28 mouse cellular contexts compared by ENCODE assay signal in the genomic region with DNA sequence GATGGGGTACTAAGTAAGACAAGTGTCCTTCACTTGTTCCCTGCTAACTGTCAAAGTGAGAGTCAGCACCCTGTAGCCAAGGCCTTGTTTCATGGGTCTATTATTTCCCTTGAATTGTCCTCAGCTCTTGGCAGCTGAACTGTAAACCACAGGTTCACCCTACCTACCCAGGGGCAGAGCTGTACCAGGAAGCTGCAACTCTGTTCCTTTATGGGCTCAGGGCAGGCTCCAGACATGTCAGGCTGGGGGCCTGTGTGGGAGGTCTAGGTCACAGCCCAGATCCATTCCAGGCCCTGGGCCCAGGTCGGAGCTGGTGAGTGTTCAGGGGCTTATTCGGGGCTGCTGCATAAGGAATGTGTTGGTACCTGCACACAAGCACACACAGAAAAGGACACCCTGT. TPM values are rescaled to one million over a fixed set of nuclear protein-coding genes. Genes with fewer than 3 reads are reported as not detected.
DNase-seq lines count a peak whose midpoint lies in the region; ATAC-seq and TF ChIP-seq lines count a peak whose summit lies in the region.
"Had no signal": no experiment of that assay in that cellular context is flagged by ENCODE, and none has a peak within 500 bp of the region (broad histone marks: within the 10 kb centered on the region; RNA-seq: fewer than 3 reads in every experiment).

No protein-coding gene starts in this region.

- H3K27me3 ChIP-seq in forebrain, embryonic 10.5 days (ENCODE audit: poor library complexity, severe bottlenecking), result peaks cover 8% of the 10 kb centered on the region
- H3K27me3 ChIP-seq in forebrain, embryonic 16.5 days (replicated peaks; ENCODE audit: control insufficient read depth, insufficient read depth, low read length), result peaks cover 6% of the 10 kb centered on the region; the same call in 1 of the 2 replicates
- peaks cover 26% of the 10 kb centered on the region for H3K27me3 ChIP-seq in midbrain, embryonic 10.5 days (ENCODE audit: low read depth, poor library complexity, severe bottlenecking)
- H3K27me3 ChIP-seq in midbrain, postnatal 0 days (ENCODE audit: insufficient read depth, low read length), result peaks cover 3% of the 10 kb centered on the region
- peaks cover 15% of the 10 kb centered on the region for H3K27me3 ChIP-seq in limb, embryonic 10.5 days (ENCODE audit: low read depth, poor library complexity, severe bottlenecking)
- H3K27me3 ChIP-seq: Patski had no signal

- no peak overlapping the region for H3K4me2 ChIP-seq in forebrain, embryonic 16.5 days (ENCODE audit: low read length)
- H3K4me2 ChIP-seq in midbrain, postnatal 0 days (ENCODE audit: low read depth, low read length, poor library complexity, severe bottlenecking), result no peak overlapping the region
- H3K4me2 ChIP-seq: heart, embryonic 15.5 days; liver, embryonic 12.5 days had no signal

- WGBS in forebrain, embryonic 10.5 days, result 80% methylated on average over 2 of the region's 2 CpGs
- 75% methylated on average over 2 of the region's 2 CpGs for WGBS in forebrain, embryonic 16.5 days
- 67% methylated on average over 2 of the region's 2 CpGs for WGBS in midbrain, embryonic 10.5 days
- WGBS in midbrain, postnatal 0 days, result 65% methylated on average over 2 of the region's 2 CpGs
- WGBS in limb, embryonic 10.5 days, result 76% methylated on average over 2 of the region's 2 CpGs

- no peak overlapping the region for H3K9ac ChIP-seq in forebrain, embryonic 16.5 days (replicated peaks; ENCODE audit: low read depth, low read length)
- H3K9ac ChIP-seq in midbrain, postnatal 0 days (replicated peaks; ENCODE audit: low read length, poor library complexity, severe bottlenecking), result no peak overlapping the region
- H3K9ac ChIP-seq: heart, embryonic 15.5 days; liver, embryonic 12.5 days had no signal

- peak overlapping the region; percentile 62 for H3K27ac ChIP-seq in forebrain, embryonic 10.5 days
- no peak overlapping the region for H3K27ac ChIP-seq in forebrain, embryonic 16.5 days (ENCODE audit: low read length)
- 0 out of 2 replicates have a peak overlapping the region, but pooled peaks have one; percentile 71 for H3K27ac ChIP-seq in midbrain, embryonic 10.5 days (replicated peaks)
- H3K27ac ChIP-seq in midbrain, postnatal 0 days (ENCODE audit: low read depth, low read length), result no peak overlapping the region
- peak overlapping the region; percentile 14; the same call in 1 of the 2 replicates for H3K27ac ChIP-seq in limb, embryonic 10.5 days
- H3K27ac ChIP-seq in layer of hippocampus, adult 2 months, result no peak overlapping the region
- H3K27ac ChIP-seq: heart, embryonic 15.5 days; hindbrain, postnatal 0 days; liver, embryonic 12.5 days had no signal

- H3K36me3 ChIP-seq in forebrain, embryonic 10.5 days (replicated peaks), result no peaks in the 10 kb centered on the region
- H3K36me3 ChIP-seq in forebrain, embryonic 16.5 days (ENCODE audit: control insufficient read depth, insufficient read depth), result no peaks in the 10 kb centered on the region
- no peaks in the 10 kb centered on the region for H3K36me3 ChIP-seq in midbrain, embryonic 10.5 days
- no peaks in the 10 kb centered on the region for H3K36me3 ChIP-seq in midbrain, postnatal 0 days (ENCODE audit: insufficient read depth, low read length)
- H3K36me3 ChIP-seq in limb, embryonic 10.5 days, result no peaks in the 10 kb centered on the region
- H3K36me3 ChIP-seq: heart, embryonic 15.5 days; liver, embryonic 12.5 days had no signal

- DNase-seq in forebrain, embryonic 10.5 days (ENCODE audit: extremely low spot score, low spot score), result no peak
- DNase-seq in midbrain, embryonic 10.5 days (ENCODE audit: low spot score), result peak; percentile 17
- no peak for DNase-seq in midbrain, postnatal 0 days (ENCODE audit: low spot score)
- DNase-seq in limb, embryonic 10.5 days (ENCODE audit: low spot score), result no peak
- no peak for DNase-seq in layer of hippocampus, adult 2 months (ENCODE audit: low spot score in 2 of 2)
- no peak for DNase-seq in heart, adult 8-10 months (ENCODE audit: low spot score)
- DNase-seq in testis, postnatal 10 days (ENCODE audit: low spot score), result no peak
- DNase-seq: adrenal gland, adult 8-10 months; cerebellum, adult 9-11 months; heart, adult 11 months; heart, postnatal 4 days; kidney, adult 8-10 months; kidney, postnatal 25 days; left cerebral cortex, postnatal 4 days; lung, postnatal 10 days; thymus, adult 18-20 months; thymus, postnatal 4 days had no signal

- no peak for TF ChIP-seq CTCF in midbrain, postnatal 0 days (IDR thresholded peaks at IDR 0.05)
- no peak for TF ChIP-seq CTCF in layer of hippocampus, adult 2 months (conservative IDR thresholded peaks at IDR 0.05)

- H3K4me3 ChIP-seq in forebrain, embryonic 10.5 days, result no peak overlapping the region
- no peak overlapping the region for H3K4me3 ChIP-seq in forebrain, embryonic 16.5 days (replicated peaks; ENCODE audit: low read length)
- H3K4me3 ChIP-seq in midbrain, embryonic 10.5 days, result no peak overlapping the region
- no peak overlapping the region for H3K4me3 ChIP-seq in midbrain, postnatal 0 days (ENCODE audit: low read depth, low read length)
- H3K4me3 ChIP-seq in limb, embryonic 10.5 days, result no peak overlapping the region
- H3K4me3 ChIP-seq in layer of hippocampus, adult 2 months, result no peak overlapping the region
- H3K4me3 ChIP-seq: heart, embryonic 15.5 days; liver, embryonic 12.5 days had no signal

- no peaks in the 10 kb centered on the region for H3K9me3 ChIP-seq in forebrain, embryonic 10.5 days
- H3K9me3 ChIP-seq in forebrain, embryonic 16.5 days (ENCODE audit: control insufficient read depth, low read length), result no peaks in the 10 kb centered on the region
- no peaks in the 10 kb centered on the region for H3K9me3 ChIP-seq in midbrain, embryonic 10.5 days (replicated peaks)
- no peaks in the 10 kb centered on the region for H3K9me3 ChIP-seq in midbrain, postnatal 0 days (ENCODE audit: low read length)
- no peaks in the 10 kb centered on the region for H3K9me3 ChIP-seq in limb, embryonic 10.5 days (replicated peaks)
- H3K9me3 ChIP-seq: heart, embryonic 15.5 days; liver, embryonic 12.5 days had no signal

- H3K4me1 ChIP-seq in forebrain, embryonic 10.5 days, result peaks cover 44% of the 10 kb centered on the region
- peaks cover 6% of the 10 kb centered on the region; the same call in 1 of the 2 replicates for H3K4me1 ChIP-seq in forebrain, embryonic 16.5 days (replicated peaks; ENCODE audit: control insufficient read depth, insufficient read depth, low read length)
- peaks cover 42% of the 10 kb centered on the region for H3K4me1 ChIP-seq in midbrain, embryonic 10.5 days
- H3K4me1 ChIP-seq in midbrain, postnatal 0 days (ENCODE audit: insufficient read depth, low read length), result no peaks in the 10 kb centered on the region
- H3K4me1 ChIP-seq in limb, embryonic 10.5 days, result peaks cover 33% of the 10 kb centered on the region
- H3K4me1 ChIP-seq: liver, embryonic 12.5 days had no signal

- no peak for ATAC-seq in forebrain, embryonic 16.5 days
- ATAC-seq in midbrain, postnatal 0 days (ENCODE audit: low FRiP score), result no peak
- ATAC-seq: hindbrain, postnatal 0 days; liver, embryonic 12.5 days; midbrain, embryonic 16.5 days; Patski had no signal

RNA-seq across cellular contexts. Expression of a gene that starts 3.7 kb away (rescaled TPM):
- 0.55 and 0.77 TPM in 2 replicates for polyA plus RNA-seq in forebrain, embryonic 10.5 days (2016; fragmentation: Nextera tagmentation; extraction: Ambion mirVana)
- polyA plus RNA-seq in forebrain, embryonic 16.5 days (2015; fragmentation: Nextera tagmentation; extraction: Ambion mirVana), result 2.2 TPM in 1 of 2 replicates, not detected in the other
- 0.74 and 1.8 TPM in 2 replicates for polyA plus RNA-seq in midbrain, embryonic 10.5 days (2016; fragmentation: Nextera tagmentation; extraction: Ambion mirVana)
- 0.33 and 6.0 TPM in 2 replicates for total RNA-seq in midbrain, postnatal 0 days (2014; rRNA removed)
- 0.22 and 0.43 TPM in 2 replicates for polyA plus RNA-seq in midbrain, postnatal 0 days (2015; fragmentation: Nextera tagmentation; extraction: Ambion mirVana)
- 1.6 and 8.4 TPM in 2 replicates for polyA plus RNA-seq in limb, embryonic 10.5 days (2016; fragmentation: Nextera tagmentation; extraction: Ambion mirVana)
- total RNA-seq in layer of hippocampus, adult 2 months (2021), result under 1 TPM in 1 of 2 experiments, not detected in 1; 0.77 TPM
- total RNA-seq in heart, adult 8-10 months (2022), result under 1 TPM in 1 of 4 experiments, not detected in 3; 0.92 TPM
- total RNA-seq: adrenal gland, adult 8-10 months; gastrocnemius, adult 8-10 months; left cerebral cortex, adult 18-20 months; left cerebral cortex, postnatal 4 days; megakaryocyte-erythroid progenitor cell, adult 5-6 weeks had no signal

RNA-seq across cellular contexts. Expression of a gene that starts 9.1 kb away (rescaled TPM):
- polyA plus RNA-seq in forebrain, embryonic 10.5 days (2016; fragmentation: Nextera tagmentation; extraction: Ambion mirVana), result 5.3 and 5.4 TPM in 2 replicates
- polyA plus RNA-seq in forebrain, embryonic 16.5 days (2015; fragmentation: Nextera tagmentation; extraction: Ambion mirVana), result 0.30 and 2.3 TPM in 2 replicates
- 5.9 and 6.3 TPM in 2 replicates for polyA plus RNA-seq in midbrain, embryonic 10.5 days (2016; fragmentation: Nextera tagmentation; extraction: Ambion mirVana)
- 1.6 and 5.4 TPM in 2 replicates for total RNA-seq in midbrain, postnatal 0 days (2014; rRNA removed)
- 6.5 and 8.1 TPM in 2 replicates for polyA plus RNA-seq in midbrain, postnatal 0 days (2015; fragmentation: Nextera tagmentation; extraction: Ambion mirVana)
- polyA plus RNA-seq in limb, embryonic 10.5 days (2016; fragmentation: Nextera tagmentation; extraction: Ambion mirVana), result 11.1 and 13.9 TPM in 2 replicates
- total RNA-seq in layer of hippocampus, adult 2 months (2021), result not detected
- total RNA-seq in heart, adult 8-10 months (2022), result 1 to 10 TPM; 4.6 to 9.6 (median 6.7) TPM
- total RNA-seq: left cerebral cortex, adult 18-20 months; megakaryocyte-erythroid progenitor cell, adult 5-6 weeks had no signal
- polyA plus RNA-seq: Patski had no signal

RNA-seq across cellular contexts. Expression of a gene that starts 18.0 kb away (rescaled TPM):
- not detected in 2 replicates for polyA plus RNA-seq in forebrain, embryonic 10.5 days (2016; fragmentation: Nextera tagmentation; extraction: Ambion mirVana)
- polyA plus RNA-seq in forebrain, embryonic 16.5 days (2015; fragmentation: Nextera tagmentation; extraction: Ambion mirVana), result not detected in 2 replicates
- polyA plus RNA-seq in midbrain, embryonic 10.5 days (2016; fragmentation: Nextera tagmentation; extraction: Ambion mirVana), result not detected in 2 replicates
- total RNA-seq in midbrain, postnatal 0 days (2014; rRNA removed), result not detected in 2 replicates
- polyA plus RNA-seq in midbrain, postnatal 0 days (2015; fragmentation: Nextera tagmentation; extraction: Ambion mirVana), result not detected in 2 replicates
- not detected in 2 replicates for polyA plus RNA-seq in limb, embryonic 10.5 days (2016; fragmentation: Nextera tagmentation; extraction: Ambion mirVana)
- not detected for total RNA-seq in layer of hippocampus, adult 2 months (2021)
- total RNA-seq in heart, adult 8-10 months (2022), result not detected
- total RNA-seq: adrenal gland, adult 8-10 months; gastrocnemius, adult 8-10 months; heart, postnatal 4 days; hindbrain, postnatal 0 days; left cerebral cortex, adult 18-20 months; left cerebral cortex, postnatal 4 days; megakaryocyte-erythroid progenitor cell, adult 5-6 weeks had no signal
- polyA plus RNA-seq: forebrain, embryonic 11.5 days; hindbrain, postnatal 0 days; liver, embryonic 12.5 days; Patski had no signal

RNA-seq across cellular contexts. Expression of a gene that starts 34.0 kb away (rescaled TPM):
- not detected in 2 replicates for polyA plus RNA-seq in forebrain, embryonic 10.5 days (2016; fragmentation: Nextera tagmentation; extraction: Ambion mirVana)
- polyA plus RNA-seq in forebrain, embryonic 16.5 days (2015; fragmentation: Nextera tagmentation; extraction: Ambion mirVana), result not detected in 2 replicates
- not detected in 2 replicates for polyA plus RNA-seq in midbrain, embryonic 10.5 days (2016; fragmentation: Nextera tagmentation; extraction: Ambion mirVana)
- 0.44 TPM in 1 of 2 replicates, not detected in the other for total RNA-seq in midbrain, postnatal 0 days (2014; rRNA removed)
- polyA plus RNA-seq in midbrain, postnatal 0 days (2015; fragmentation: Nextera tagmentation; extraction: Ambion mirVana), result not detected in 2 replicates
- polyA plus RNA-seq in limb, embryonic 10.5 days (2016; fragmentation: Nextera tagmentation; extraction: Ambion mirVana), result not detected in 2 replicates
- not detected for total RNA-seq in layer of hippocampus, adult 2 months (2021)
- total RNA-seq in heart, adult 8-10 months (2022), result not detected
- total RNA-seq: gastrocnemius, adult 8-10 months; heart, postnatal 4 days; hindbrain, postnatal 0 days; left cerebral cortex, adult 18-20 months; left cerebral cortex, postnatal 4 days; megakaryocyte-erythroid progenitor cell, adult 5-6 weeks; neutrophil, adult 5-6 weeks had no signal
- polyA plus RNA-seq: forebrain, embryonic 11.5 days; heart, embryonic 15.5 days; liver, embryonic 12.5 days; midbrain, embryonic 16.5 days; Patski had no signal

RNA-seq across cellular contexts. Expression of a gene that starts 43.4 kb away (rescaled TPM):
- polyA plus RNA-seq in forebrain, embryonic 10.5 days (2016; fragmentation: Nextera tagmentation; extraction: Ambion mirVana), result not detected in 2 replicates
- polyA plus RNA-seq in forebrain, embryonic 16.5 days (2015; fragmentation: Nextera tagmentation; extraction: Ambion mirVana), result not detected in 2 replicates
- polyA plus RNA-seq in midbrain, embryonic 10.5 days (2016; fragmentation: Nextera tagmentation; extraction: Ambion mirVana), result not detected in 2 replicates
- 0.60 TPM in 1 of 2 replicates, not detected in the other for total RNA-seq in midbrain, postnatal 0 days (2014; rRNA removed)
- 0.10 TPM in 1 of 2 replicates, not detected in the other for polyA plus RNA-seq in midbrain, postnatal 0 days (2015; fragmentation: Nextera tagmentation; extraction: Ambion mirVana)
- 0.08 TPM in 1 of 2 replicates, not detected in the other for polyA plus RNA-seq in limb, embryonic 10.5 days (2016; fragmentation: Nextera tagmentation; extraction: Ambion mirVana)
- total RNA-seq in layer of hippocampus, adult 2 months (2021), result not detected
- not detected for total RNA-seq in heart, adult 8-10 months (2022)
- total RNA-seq: adrenal gland, adult 8-10 months; gastrocnemius, adult 8-10 months; heart, postnatal 4 days; left cerebral cortex, adult 18-20 months; left cerebral cortex, postnatal 4 days; megakaryocyte-erythroid progenitor cell, adult 5-6 weeks; neutrophil, adult 5-6 weeks had no signal
- polyA plus RNA-seq: forebrain, embryonic 11.5 days; heart, embryonic 15.5 days; liver, embryonic 12.5 days; midbrain, embryonic 16.5 days; Patski had no signal

Comparison
In these comparisons a context has a peak if more than half of its experiments do, and no peak if none do; other contexts are left out.
1. H3K27ac ChIP-seq: peak in forebrain, embryonic 10.5 days (single experiment), midbrain, embryonic 10.5 days (single experiment) and limb, embryonic 10.5 days (single experiment); none in forebrain, embryonic 16.5 days (single experiment), midbrain, postnatal 0 days (single experiment) and layer of hippocampus, adult 2 months (single experiment).